Mouse (Mus musculus): ENCODE data around the gene Vmn1r107. TPM values are rescaled to one million over a fixed set of nuclear protein-coding genes. Genes with fewer than 3 reads are reported as not detected.

The Vmn1r107 gene
- not detected in 2 replicates for polyA plus RNA-seq (2012; ENCODE audit: low replicate concordance)

GRCm38 (mm10) chr7:20668618-20669017, at the start of gene Vmn1r107:
Gene Vmn1r107, plus strand, starts transcription at chr7:20668918.

GRCm38 (mm10) chr7:20703116-20703515, 34.4 kb downstream of the Vmn1r107 start, which contains the start of gene Vmn1r111:
Gene Vmn1r111, minus strand, starts transcription at chr7:20703216.

Other genes starting within 250 kb of the Vmn1r107 start
- not detected in 2 replicates for gene Vmn1r101, start 226.3 kb upstream of the Vmn1r107 start, polyA plus RNA-seq (2012; ENCODE audit: low replicate concordance)
- gene Gm10670, start 194.0 kb upstream of the Vmn1r107 start, polyA plus RNA-seq (2012; ENCODE audit: low replicate concordance): not detected in 2 replicates
- not detected in 2 replicates for gene Vmn1r103, start 158.4 kb upstream of the Vmn1r107 start, polyA plus RNA-seq (2012; ENCODE audit: low replicate concordance)
- gene Vmn1r104, start 135.1 kb upstream of the Vmn1r107 start, polyA plus RNA-seq (2012; ENCODE audit: low replicate concordance): not detected in 2 replicates
- not detected in 2 replicates for gene Gm5726, start 123.2 kb upstream of the Vmn1r107 start, polyA plus RNA-seq (2012; ENCODE audit: low replicate concordance)
- gene Gm4141, start 92.7 kb upstream of the Vmn1r107 start, polyA plus RNA-seq (2012; ENCODE audit: low replicate concordance): not detected in 2 replicates
- not detected in 2 replicates for gene Gm4513, start 69.9 kb upstream of the Vmn1r107 start, polyA plus RNA-seq (2012; ENCODE audit: low replicate concordance)
- not detected in 2 replicates for gene Vmn1r111, start 34.3 kb downstream of the Vmn1r107 start, polyA plus RNA-seq (2012; ENCODE audit: low replicate concordance)
- not detected in 2 replicates for gene Gm10668, start 61.7 kb downstream of the Vmn1r107 start, polyA plus RNA-seq (2012; ENCODE audit: low replicate concordance)
- not detected in 2 replicates for gene Vmn1r112, start 102.3 kb downstream of the Vmn1r107 start, polyA plus RNA-seq (2012; ENCODE audit: low replicate concordance)
- not detected in 2 replicates for gene Vmn1r113, start 118.4 kb downstream of the Vmn1r107 start, polyA plus RNA-seq (2012; ENCODE audit: low replicate concordance)
- not detected in 2 replicates for gene Vmn1r114, start 143.3 kb downstream of the Vmn1r107 start, polyA plus RNA-seq (2012; ENCODE audit: low replicate concordance)
- not detected in 2 replicates for gene Vmn1r115, start 176.1 kb downstream of the Vmn1r107 start, polyA plus RNA-seq (2012; ENCODE audit: low replicate concordance)
- not detected in 2 replicates for gene Vmn1r116, start 203.3 kb downstream of the Vmn1r107 start, polyA plus RNA-seq (2012; ENCODE audit: low replicate concordance)
- not detected in 2 replicates for gene Vmn1r117, start 215.2 kb downstream of the Vmn1r107 start, polyA plus RNA-seq (2012; ENCODE audit: low replicate concordance)
- gene Vmn1r118, start 243.4 kb downstream of the Vmn1r107 start, polyA plus RNA-seq (2012; ENCODE audit: low replicate concordance): not detected in 2 replicates